Mouse (Mus musculus) kidney, postnatal 0 days (tissue): ENCODE measurements around the gene Srsf12. TPM values are rescaled to one million over a fixed set of nuclear protein-coding genes. Genes with fewer than 3 reads are reported as not detected.

Source experiments
- ATAC-seq: fragments of 200-750 bp; cut with Nextera tagmentation; replicated peaks from 2 replicates; pipeline ENCODE4 v1.8.0; 2017; ENCODE audit warnings: low read depth, moderate number of reproducible peaks, moderate TSS enrichment, moderate library complexity; ENCODE audit not compliant: low FRiP score
- DNase-seq: peaks from one replicate; pipeline ENCODE4 v3.0.0-alpha.2; 2016; ENCODE audit warnings: low spot score
- H3K27ac ChIP-seq: fragments of 300-500 bp; sonication (generic); 2 replicates; pipeline ENCODE4 v1.5.1; 2014; ENCODE audit warnings: mild to moderate bottlenecking
- H3K27me3 ChIP-seq: fragments of 300-500 bp; sonication (generic); 2 replicates; pipeline ENCODE4 v1.6.1; 2014; ENCODE audit warnings: low read length, mixed read lengths; ENCODE audit not compliant: insufficient read depth
- H3K36me3 ChIP-seq: fragments of 300-500 bp; sonication (generic); 2 replicates; pipeline ENCODE4 v1.6.1; 2014; ENCODE audit warnings: low read length, mixed read lengths; ENCODE audit not compliant: insufficient read depth
- H3K4me1 ChIP-seq: fragments of 300-500 bp; sonication (generic); replicated peaks from 2 replicates; pipeline ENCODE4 v1.6.1; 2014; ENCODE audit warnings: antibody characterized with exemption, low read length, mixed read lengths; ENCODE audit not compliant: insufficient read depth
- H3K4me2 ChIP-seq: fragments of 300-500 bp; sonication (generic); 2 replicates; pipeline ENCODE4 v1.6.1; 2014; ENCODE audit warnings: mild to moderate bottlenecking, low read length, moderate library complexity, mixed read lengths
- H3K4me3 ChIP-seq: fragments of 300-500 bp; sonication (generic); replicated peaks from 2 replicates; pipeline ENCODE4 v1.5.1; 2014; ENCODE audit warnings: low read depth, low read length
- H3K9ac ChIP-seq: fragments of 300-500 bp; sonication (generic); 2 replicates; pipeline ENCODE4 v1.6.1; 2014; ENCODE audit warnings: low read depth, low read length
- H3K9me3 ChIP-seq: fragments of 300-500 bp; sonication (generic); replicated peaks from 2 replicates; pipeline ENCODE4 v1.6.1; 2016; ENCODE audit warnings: low read length, inconsistent platforms, mixed read lengths
- CTCF ChIP-seq: IDR thresholded peaks from 2 replicates; pipeline ENCODE4 v1.5.1; 2016; ENCODE audit warnings: antibody characterized with exemption, low read depth, mild to moderate bottlenecking, moderate library complexity
- WGBS: fragments of 180-500 bp; shearing (Covaris S2); extraction: QIAGEN DNeasy Blood & Tissue Kit; methylation state at CpG from one replicate; pipeline ENCODE4 v1.1.7; 2014; 5-methylcytosine and 5-hydroxymethylcytosine counted together
- polyA plus RNA-seq: library from polyadenylated mRNA; unstranded; fragments of >200 nt; fragmentation: Nextera tagmentation; extraction: Ambion mirVana; gene quantifications from 2 replicates; pipeline ENCODE4 v1.2.1, GENCODE M21; 2015

The Srsf12 gene
- polyA plus RNA-seq, 1 experiment from 2014 or later, result 2.6 TPM

DNA sequence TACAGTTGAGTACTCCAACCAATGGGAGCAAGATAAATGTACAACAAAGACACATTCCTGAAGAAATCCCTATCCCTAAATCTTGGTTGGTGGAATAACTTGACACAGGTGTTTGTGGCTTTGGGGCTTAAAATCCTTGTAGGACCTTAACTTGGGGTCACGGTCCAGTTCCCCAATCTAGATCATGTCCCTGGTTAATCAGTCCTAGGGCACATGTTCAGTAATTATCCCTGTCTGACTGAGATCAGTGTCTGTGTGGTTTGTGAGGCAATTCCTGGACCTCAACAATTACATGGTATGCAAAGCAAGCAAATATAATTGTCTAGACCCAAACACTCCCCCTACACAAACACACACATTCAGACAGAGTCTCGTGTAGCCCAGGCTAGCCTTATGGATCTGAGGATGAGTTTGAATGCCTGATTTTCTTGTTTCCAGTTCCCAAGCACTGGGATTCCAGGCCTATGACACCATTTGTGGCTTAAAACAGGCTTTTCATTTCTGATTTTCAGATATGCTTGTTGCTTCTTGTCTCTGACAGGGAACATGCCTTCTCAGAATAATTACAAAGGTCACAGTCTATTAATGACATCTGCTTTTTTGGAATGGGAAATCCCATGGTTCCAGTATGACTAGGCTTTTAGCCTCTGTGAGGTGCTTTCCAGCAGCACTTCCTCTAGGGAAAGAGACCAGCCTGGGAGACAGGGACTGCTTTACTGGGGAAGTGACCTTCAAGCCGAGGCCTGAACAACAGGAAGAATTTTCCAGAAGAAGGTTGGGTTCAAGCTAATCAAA lies 73.3 kb downstream of the Srsf12 start:
- Histone ChIP-seq H3K4me2 (no peak overlapping the region), H3K27ac (no peak overlapping the region), H3K4me1 (no peaks in the 10 kb centered on the region), H3K9ac (no peak overlapping the region), H3K36me3 (no peaks in the 10 kb centered on the region), H3K27me3 (no peaks in the 10 kb centered on the region), H3K4me3 (no peak overlapping the region), H3K9me3 (no peaks in the 10 kb centered on the region)
- ATAC-seq, result 0 out of 2 replicates have a peak, but pooled peaks have one; percentile 36
- DNase-seq, result peak; percentile 14
- TF ChIP-seq CTCF, result no peak
- WGBS, result 68% methylated on average over 3 of the region's 3 CpGs

Other genes with a start within 250 kb of the Srsf12 start
- 24.0 and 26.8 TPM in 2 replicates for gene Rragd, start 226.0 kb upstream of the Srsf12 start, polyA plus RNA-seq
- 39.6 and 44.7 TPM in 2 replicates for gene Ube2j1, start 177.6 kb upstream of the Srsf12 start, polyA plus RNA-seq
- 0.20 TPM in 1 of 2 replicates, not detected in the other for gene Gabrr2, start 146.0 kb upstream of the Srsf12 start, polyA plus RNA-seq
- not detected in 2 replicates for gene Gabrr1, start 76.5 kb upstream of the Srsf12 start, polyA plus RNA-seq
- 0.77 and 0.87 TPM in 2 replicates for gene Pm20d2, start 19.3 kb upstream of the Srsf12 start, polyA plus RNA-seq
- gene Pnrc1, start 81.2 kb downstream of the Srsf12 start, polyA plus RNA-seq, result 123 and 137 TPM in 2 replicates
- gene Rngtt, start 101.3 kb downstream of the Srsf12 start, polyA plus RNA-seq, result 14.3 and 17.3 TPM in 2 replicates